Mouse (Mus musculus): ENCODE measurements around the gene Stoml2.
A peak's percentile ranks its signal among the peaks of the same experiment; 100 is the strongest.
"Not testable (repeated sequence)": the region's sequence is repeated elsewhere in the genome, so short reads cannot be mapped to it uniquely, and the experiment has no call there.

Stoml2 gene

GRCm38 (mm10) chr4:43002756-43003439 lies 28.6 kb downstream of the Stoml2 start:
- no peak overlapping the region for H3K4me3 ChIP-seq (replicated peaks; ENCODE audit: low read length)
- no peaks in the 10 kb centered on the region for H3K9me3 ChIP-seq (ENCODE audit: low read length)
- no peaks in the 10 kb centered on the region for H3K27me3 ChIP-seq (ENCODE audit: insufficient read depth, low read length)
- no peak for TF ChIP-seq POU5F1 (IDR thresholded peaks at IDR 0.05; ENCODE audit: borderline replicate concordance, low read length)
- no peak for TF ChIP-seq NANOG (IDR thresholded peaks at IDR 0.05; ENCODE audit: borderline replicate concordance, low read length)
- TF ChIP-seq CTCF (conservative IDR thresholded peaks at IDR 0.05; ENCODE audit: low read length), result no peak
- H3K36me3 ChIP-seq (ENCODE audit: insufficient read depth, low read length), result peaks cover 63% of the 10 kb centered on the region
- H3K4me1 ChIP-seq (replicated peaks; ENCODE audit: low read depth, low read length), result peaks cover 49% of the 10 kb centered on the region

GRCm38 (mm10) chr4:43001272-43001671 lies 30.2 kb downstream of the Stoml2 start:
- Histone ChIP-seq H3K9me3 (ENCODE audit: low read length) (no peaks in the 10 kb centered on the region), H3K4me3 (replicated peaks; ENCODE audit: low read length) (no peak overlapping the region), H3K36me3 (ENCODE audit: insufficient read depth, low read length) (peaks cover 62% of the 10 kb centered on the region), H3K4me1 (replicated peaks; ENCODE audit: low read depth, low read length) (peaks cover 53% of the 10 kb centered on the region), H3K27me3 (ENCODE audit: insufficient read depth, low read length) (no peaks in the 10 kb centered on the region)
- TF ChIP-seq NANOG (IDR thresholded peaks at IDR 0.05; ENCODE audit: borderline replicate concordance, low read length), result no peak
- no peak for TF ChIP-seq POU5F1 (IDR thresholded peaks at IDR 0.05; ENCODE audit: borderline replicate concordance, low read length)
- no peak for TF ChIP-seq CTCF (conservative IDR thresholded peaks at IDR 0.05; ENCODE audit: low read length)

- peaks cover 53% of the 10 kb centered on the region for H3K4me1 ChIP-seq (replicated peaks; ENCODE audit: low read depth, low read length)
Observed at GRCm38 (mm10) chr4:43000141-43000986, 31.1 kb downstream of the Stoml2 start, which contains the start of gene Vcp. TSS of gene Vcp (minus strand) at chr4:43000507.

GRCm38 (mm10) chr4:42999451-43000140 lies 31.9 kb downstream of the Stoml2 start:
- TF ChIP-seq POU5F1 (IDR thresholded peaks at IDR 0.05; ENCODE audit: borderline replicate concordance, low read length), result no peak
- no peak for TF ChIP-seq CTCF (conservative IDR thresholded peaks at IDR 0.05; ENCODE audit: low read length)
- TF ChIP-seq NANOG (IDR thresholded peaks at IDR 0.05; ENCODE audit: borderline replicate concordance, low read length), result no peak
- Histone ChIP-seq H3K4me3 (replicated peaks; ENCODE audit: low read length) (peak overlapping the region; percentile 97), H3K9me3 (ENCODE audit: low read length) (no peaks in the 10 kb centered on the region), H3K4me1 (replicated peaks; ENCODE audit: low read depth, low read length) (peaks cover 51% of the 10 kb centered on the region), H3K36me3 (ENCODE audit: insufficient read depth, low read length) (peaks cover 64% of the 10 kb centered on the region), H3K27me3 (ENCODE audit: insufficient read depth, low read length) (no peaks in the 10 kb centered on the region)

More at GRCm38 (mm10) chr4:43000141-43000986, 31.1 kb downstream of the Stoml2 start, which contains the start of gene Vcp:
- H3K9me3 ChIP-seq (ENCODE audit: low read length); H3K27me3 ChIP-seq (ENCODE audit: insufficient read depth, low read length): not testable (repeated sequence)
- Histone ChIP-seq H3K4me3 (replicated peaks; ENCODE audit: low read length) (peak within 1 kb of the TSS; percentile 97), H3K36me3 (ENCODE audit: insufficient read depth, low read length) (peaks cover 64% of the 10 kb centered on the region)

GRCm38 (mm10) chr4:42998022-42998421 lies 33.5 kb downstream of the Stoml2 start:
- peaks cover 37% of the 10 kb centered on the region for H3K4me1 ChIP-seq (replicated peaks; ENCODE audit: low read depth, low read length)
- H3K27me3 ChIP-seq (ENCODE audit: insufficient read depth, low read length), result no peaks in the 10 kb centered on the region
- no peak for TF ChIP-seq POU5F1 (IDR thresholded peaks at IDR 0.05; ENCODE audit: borderline replicate concordance, low read length)
- TF ChIP-seq CTCF (conservative IDR thresholded peaks at IDR 0.05; ENCODE audit: low read length), result no peak
- TF ChIP-seq NANOG (IDR thresholded peaks at IDR 0.05; ENCODE audit: borderline replicate concordance, low read length), result no peak
- peaks cover 66% of the 10 kb centered on the region for H3K36me3 ChIP-seq (ENCODE audit: insufficient read depth, low read length)
- no peaks in the 10 kb centered on the region for H3K9me3 ChIP-seq (ENCODE audit: low read length)
- peak overlapping the region; percentile 97 for H3K4me3 ChIP-seq (replicated peaks; ENCODE audit: low read length)

GRCm38 (mm10) chr4:42988296-42988695 lies 43.2 kb downstream of the Stoml2 start:
- peaks cover 28% of the 10 kb centered on the region for H3K4me1 ChIP-seq (replicated peaks; ENCODE audit: low read depth, low read length)
- H3K36me3 ChIP-seq (ENCODE audit: insufficient read depth, low read length), result peaks cover 100% of the 10 kb centered on the region
- no peaks in the 10 kb centered on the region for H3K27me3 ChIP-seq (ENCODE audit: insufficient read depth, low read length)
- no peaks in the 10 kb centered on the region for H3K9me3 ChIP-seq (ENCODE audit: low read length)
- no peak overlapping the region for H3K4me3 ChIP-seq (replicated peaks; ENCODE audit: low read length)
- peak; percentile 12; the same call in 1 of the 2 replicates for TF ChIP-seq CTCF (conservative IDR thresholded peaks at IDR 0.05; ENCODE audit: low read length)
- no peak for TF ChIP-seq POU5F1 (IDR thresholded peaks at IDR 0.05; ENCODE audit: borderline replicate concordance, low read length)

GRCm38 (mm10) chr4:42980467-42980866 lies 51.0 kb downstream of the Stoml2 start:
- H3K4me1 ChIP-seq (replicated peaks; ENCODE audit: low read depth, low read length); H3K9me3 ChIP-seq (ENCODE audit: low read length); H3K27me3 ChIP-seq (ENCODE audit: insufficient read depth, low read length); H3K4me3 ChIP-seq (replicated peaks; ENCODE audit: low read length): not testable (repeated sequence)
- peaks cover 74% of the 10 kb centered on the region for H3K36me3 ChIP-seq (ENCODE audit: insufficient read depth, low read length)

- TF ChIP-seq CTCF (conservative IDR thresholded peaks at IDR 0.05; ENCODE audit: low read length) (peak; percentile 36), NANOG (IDR thresholded peaks at IDR 0.05; ENCODE audit: borderline replicate concordance, low read length) (no peak), POU5F1 (IDR thresholded peaks at IDR 0.05; ENCODE audit: borderline replicate concordance, low read length) (no peak)
- Histone ChIP-seq H3K27me3 (ENCODE audit: insufficient read depth, low read length) (no peaks in the 10 kb centered on the region), H3K4me3 (replicated peaks; ENCODE audit: low read length) (no peak overlapping the region), H3K9me3 (ENCODE audit: low read length) (no peaks in the 10 kb centered on the region), H3K4me1 (replicated peaks; ENCODE audit: low read depth, low read length) (peaks cover 2% of the 10 kb centered on the region), H3K36me3 (ENCODE audit: insufficient read depth, low read length) (peaks cover 50% of the 10 kb centered on the region)
Observed at GRCm38 (mm10) chr4:42978062-42978461, 53.4 kb downstream of the Stoml2 start.

Measured in E14TG2a.4 (cell line).